Mouse (Mus musculus): ENCODE results near the gene Gm10322. TPM values are rescaled to one million over a fixed set of nuclear protein-coding genes. Genes with fewer than 3 reads are reported as not detected.

Gm10322 gene
- total and polyA plus RNA-seq, 2 experiments from 2014 or later, result not detected

GRCm38 (mm10) chr10:59646821-59647378 lies 31.0 kb downstream of the Gm10322 start:
- Histone ChIP-seq H3K27me3 (ENCODE audit: control insufficient read depth, insufficient read depth, low read length) (no peaks in the 10 kb centered on the region), H3K27ac (ENCODE audit: low read depth) (no peak overlapping the region), H3K4me3 (ENCODE audit: low read depth, low read length) (no peak overlapping the region), H3K9me3 (replicated peaks; ENCODE audit: control insufficient read depth, low read length) (peaks cover 10% of the 10 kb centered on the region; the same call in 1 of the 2 replicates), H3K9ac (replicated peaks; ENCODE audit: low read depth, low read length) (no peak overlapping the region), H3K36me3 (replicated peaks; ENCODE audit: control insufficient read depth, insufficient read depth, low read length) (no peaks in the 10 kb centered on the region), H3K4me2 (ENCODE audit: low read depth, low read length) (no peak overlapping the region), H3K4me1 (ENCODE audit: control insufficient read depth, insufficient read depth) (0 out of 2 replicates have a peak, but pooled peaks cover 3% of the 10 kb centered on the region)
- DNase-seq (ENCODE audit: low spot score), result no peak
- TF ChIP-seq EP300 (IDR thresholded peaks at IDR 0.05; ENCODE audit: low read depth) (no peak), CTCF (IDR thresholded peaks at IDR 0.05; ENCODE audit: low read depth) (no peak)
- ATAC-seq (ENCODE audit: insufficient read depth, low read depth), result no peak
- WGBS, result 39% methylated on average over 5 of the region's 5 CpGs

GRCm38 (mm10) chr10:59656799-59657198 lies 40.9 kb downstream of the Gm10322 start:
- no peak overlapping the region for H3K9ac ChIP-seq (replicated peaks; ENCODE audit: low read depth, low read length)
- H3K9me3 ChIP-seq (replicated peaks; ENCODE audit: control insufficient read depth, low read length), result peaks cover 8% of the 10 kb centered on the region
- WGBS, result 82% methylated on average over 13 of the region's 13 CpGs
- ATAC-seq (ENCODE audit: insufficient read depth, low read depth), result no peak
- TF ChIP-seq EP300 (IDR thresholded peaks at IDR 0.05; ENCODE audit: low read depth), result no peak
- TF ChIP-seq CTCF (IDR thresholded peaks at IDR 0.05; ENCODE audit: low read depth), result no peak
- H3K4me1 ChIP-seq (ENCODE audit: control insufficient read depth, insufficient read depth), result no peaks in the 10 kb centered on the region
- H3K4me2 ChIP-seq (ENCODE audit: low read depth, low read length), result no peak overlapping the region
- DNase-seq (ENCODE audit: low spot score), result no peak
- no peaks in the 10 kb centered on the region for H3K36me3 ChIP-seq (replicated peaks; ENCODE audit: control insufficient read depth, insufficient read depth, low read length)
- H3K27me3 ChIP-seq (ENCODE audit: control insufficient read depth, insufficient read depth, low read length), result no peaks in the 10 kb centered on the region
- no peak overlapping the region for H3K4me3 ChIP-seq (ENCODE audit: low read depth, low read length)
- no peak overlapping the region for H3K27ac ChIP-seq (ENCODE audit: low read depth)

GRCm38 (mm10) chr10:59664765-59665164 lies 48.9 kb downstream of the Gm10322 start:
- H3K9ac ChIP-seq (replicated peaks; ENCODE audit: low read depth, low read length), result no peak overlapping the region
- H3K27ac ChIP-seq (ENCODE audit: low read depth), result no peak overlapping the region
- no peaks in the 10 kb centered on the region for H3K36me3 ChIP-seq (replicated peaks; ENCODE audit: control insufficient read depth, insufficient read depth, low read length)
- no peak overlapping the region for H3K4me3 ChIP-seq (ENCODE audit: low read depth, low read length)
- H3K27me3 ChIP-seq (ENCODE audit: control insufficient read depth, insufficient read depth, low read length), result no peaks in the 10 kb centered on the region
- H3K9me3 ChIP-seq (replicated peaks; ENCODE audit: control insufficient read depth, low read length), result peaks cover 11% of the 10 kb centered on the region
- H3K4me1 ChIP-seq (ENCODE audit: control insufficient read depth, insufficient read depth), result peaks cover 13% of the 10 kb centered on the region
- no peak for TF ChIP-seq CTCF (IDR thresholded peaks at IDR 0.05; ENCODE audit: low read depth)
- no peak for TF ChIP-seq EP300 (IDR thresholded peaks at IDR 0.05; ENCODE audit: low read depth)
- H3K4me2 ChIP-seq (ENCODE audit: low read depth, low read length), result no peak overlapping the region
- 85% methylated on average over 2 of the region's 2 CpGs for WGBS
- no peak for DNase-seq (ENCODE audit: low spot score)
- no peak for ATAC-seq (ENCODE audit: insufficient read depth, low read depth)

GRCm38 (mm10) chr10:59665503-59666291 lies 49.8 kb downstream of the Gm10322 start:
- Histone ChIP-seq H3K4me3 (ENCODE audit: low read depth, low read length) (no peak overlapping the region), H3K9me3 (replicated peaks; ENCODE audit: control insufficient read depth, low read length) (peaks cover 4% of the 10 kb centered on the region), H3K4me1 (ENCODE audit: control insufficient read depth, insufficient read depth) (peaks cover 13% of the 10 kb centered on the region), H3K27ac (ENCODE audit: low read depth) (no peak overlapping the region), H3K36me3 (replicated peaks; ENCODE audit: control insufficient read depth, insufficient read depth, low read length) (no peaks in the 10 kb centered on the region), H3K9ac (replicated peaks; ENCODE audit: low read depth, low read length) (no peak overlapping the region), H3K4me2 (ENCODE audit: low read depth, low read length) (no peak overlapping the region), H3K27me3 (ENCODE audit: control insufficient read depth, insufficient read depth, low read length) (no peaks in the 10 kb centered on the region)
- ATAC-seq (ENCODE audit: insufficient read depth, low read depth) (no peak), DNase-seq (ENCODE audit: low spot score) (peak; percentile 14)
- TF ChIP-seq EP300 (IDR thresholded peaks at IDR 0.05; ENCODE audit: low read depth), result no peak
- TF ChIP-seq CTCF (IDR thresholded peaks at IDR 0.05; ENCODE audit: low read depth), result no peak
- WGBS, result 60% methylated on average over 13 of the region's 13 CpGs

Other genes starting within 250 kb of the Gm10322 start
- 11.7 and 19.2 TPM in 2 replicates for gene Gm10273, start 220.4 kb upstream of the Gm10322 start, total RNA-seq (2014; rRNA removed; ENCODE audit: low replicate concordance)
- 9.5 and 11.8 TPM in 2 replicates for gene Gm10273, start 220.4 kb upstream of the Gm10322 start, polyA plus RNA-seq (2015; fragmentation: Nextera tagmentation; extraction: Ambion mirVana)
- gene Pla2g12b, start 212.4 kb upstream of the Gm10322 start, total RNA-seq (2014; rRNA removed; ENCODE audit: low replicate concordance), result not detected in 2 replicates
- gene Pla2g12b, start 212.4 kb upstream of the Gm10322 start, polyA plus RNA-seq (2015; fragmentation: Nextera tagmentation; extraction: Ambion mirVana), result 0.20 and 0.29 TPM in 2 replicates
- 6.3 and 8.2 TPM in 2 replicates for gene Oit3, start 174.3 kb upstream of the Gm10322 start, total RNA-seq (2014; rRNA removed; ENCODE audit: low replicate concordance)
- gene Oit3, start 174.3 kb upstream of the Gm10322 start, polyA plus RNA-seq (2015; fragmentation: Nextera tagmentation; extraction: Ambion mirVana), result 3.0 and 3.2 TPM in 2 replicates
- 11.9 and 13.0 TPM in 2 replicates for gene Mcu, start 629 bp downstream of the Gm10322 start, total RNA-seq (2014; rRNA removed; ENCODE audit: low replicate concordance)
- gene Mcu, start 629 bp downstream of the Gm10322 start, polyA plus RNA-seq (2015; fragmentation: Nextera tagmentation; extraction: Ambion mirVana), result 20.5 and 21.7 TPM in 2 replicates
- gene Micu1, start 86.4 kb downstream of the Gm10322 start, total RNA-seq (2014; rRNA removed; ENCODE audit: low replicate concordance), result 23.9 and 32.6 TPM in 2 replicates
- 23.1 and 25.0 TPM in 2 replicates for gene Micu1, start 86.4 kb downstream of the Gm10322 start, polyA plus RNA-seq (2015; fragmentation: Nextera tagmentation; extraction: Ambion mirVana)